Mouse (Mus musculus) bone marrow macrophage, adult 2 months (primary cell): ENCODE results near the gene 2510039O18Rik. TPM values are rescaled to one million over a fixed set of nuclear protein-coding genes. Genes with fewer than 3 reads are reported as not detected.

Experiments used
- H3K27ac ChIP-seq: 2 replicates; pipeline ENCODE4 v1.5.1; 2012; ENCODE audit warnings: low read depth, low read length; ENCODE audit not compliant: insufficient read depth
- H3K4me1 ChIP-seq: 2 replicates; pipeline ENCODE4 v1.6.1; 2012; ENCODE audit warnings: low read length; ENCODE audit not compliant: control insufficient read depth, insufficient read depth
- H3K4me3 ChIP-seq: 2 replicates; pipeline ENCODE4 v1.5.1; 2012; ENCODE audit warnings: mild to moderate bottlenecking, low read length, moderate library complexity; ENCODE audit not compliant: insufficient read depth
- CTCF ChIP-seq: IDR thresholded peaks from 2 replicates; pipeline ENCODE4 v1.5.1; 2012; ENCODE audit warnings: low read depth, mild to moderate bottlenecking, low read length, moderate library complexity
- POLR2A ChIP-seq: IDR thresholded peaks from 2 replicates; pipeline ENCODE4 v1.6.1; 2012; ENCODE audit warnings: mild to moderate bottlenecking, low read depth, low read length, borderline replicate concordance
- polyA plus RNA-seq: library from polyadenylated mRNA; stranded (reverse); fragments of >200 nt; gene quantifications from 2 replicates; pipeline ENCODE4 v1.2.4, GENCODE M21; 2012; ENCODE audit not compliant: missing spikeins, insufficient read depth, insufficient read length

The 2510039O18Rik gene
- polyA plus RNA-seq, 1 experiment, result 57.5 TPM

DNA sequence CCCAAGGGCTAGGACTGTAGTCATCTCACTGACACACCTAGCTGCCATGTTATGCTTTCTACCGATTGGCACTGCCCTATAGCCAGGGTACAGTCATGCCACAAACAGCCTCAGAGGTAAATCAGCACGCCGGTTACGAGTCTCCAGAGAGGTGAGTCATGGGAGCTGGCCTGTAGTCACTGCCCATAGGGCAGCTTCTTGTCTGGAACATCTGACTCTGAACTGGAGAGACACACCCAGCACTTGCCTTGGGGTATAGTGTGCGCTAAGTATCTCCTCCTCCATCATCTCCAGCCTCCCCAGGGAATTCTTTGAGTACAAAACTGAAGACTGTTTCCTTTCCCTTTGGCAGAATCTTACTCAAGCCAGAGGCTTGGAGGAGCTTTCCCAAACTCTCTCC lies 34.5 kb upstream of the 2510039O18Rik start:
- Histone ChIP-seq H3K4me1 (peaks cover 11% of the 10 kb centered on the region), H3K27ac (no peak overlapping the region), H3K4me3 (no peak overlapping the region)
- TF ChIP-seq POLR2A, result no peak
- TF ChIP-seq CTCF, result no peak

DNA sequence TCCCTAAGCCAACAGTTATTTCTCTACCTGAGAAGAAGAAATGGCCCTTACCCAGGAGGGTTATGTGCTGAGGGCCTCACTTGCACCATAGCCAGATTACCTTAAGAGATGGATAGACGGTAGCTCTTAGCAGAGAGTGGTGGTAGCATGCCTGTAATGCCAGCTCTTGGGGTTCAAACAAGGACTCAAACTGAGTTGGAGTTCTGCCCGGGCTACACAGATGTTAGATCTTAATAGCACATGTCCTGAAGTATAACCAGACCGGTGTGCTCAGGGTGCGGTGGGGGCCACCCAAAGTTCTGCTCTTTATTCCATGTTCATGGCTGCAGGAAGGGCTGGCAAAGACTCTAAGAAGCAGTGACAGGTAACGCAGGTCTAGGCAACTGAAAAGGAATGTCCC lies 31.2 kb upstream of the 2510039O18Rik start:
- H3K27ac ChIP-seq, result no peak overlapping the region
- H3K4me1 ChIP-seq, result peaks cover 4% of the 10 kb centered on the region; the same call in 1 of the 2 replicates
- no peak for TF ChIP-seq POLR2A
- no peak for TF ChIP-seq CTCF
- H3K4me3 ChIP-seq, result no peak overlapping the region

DNA sequence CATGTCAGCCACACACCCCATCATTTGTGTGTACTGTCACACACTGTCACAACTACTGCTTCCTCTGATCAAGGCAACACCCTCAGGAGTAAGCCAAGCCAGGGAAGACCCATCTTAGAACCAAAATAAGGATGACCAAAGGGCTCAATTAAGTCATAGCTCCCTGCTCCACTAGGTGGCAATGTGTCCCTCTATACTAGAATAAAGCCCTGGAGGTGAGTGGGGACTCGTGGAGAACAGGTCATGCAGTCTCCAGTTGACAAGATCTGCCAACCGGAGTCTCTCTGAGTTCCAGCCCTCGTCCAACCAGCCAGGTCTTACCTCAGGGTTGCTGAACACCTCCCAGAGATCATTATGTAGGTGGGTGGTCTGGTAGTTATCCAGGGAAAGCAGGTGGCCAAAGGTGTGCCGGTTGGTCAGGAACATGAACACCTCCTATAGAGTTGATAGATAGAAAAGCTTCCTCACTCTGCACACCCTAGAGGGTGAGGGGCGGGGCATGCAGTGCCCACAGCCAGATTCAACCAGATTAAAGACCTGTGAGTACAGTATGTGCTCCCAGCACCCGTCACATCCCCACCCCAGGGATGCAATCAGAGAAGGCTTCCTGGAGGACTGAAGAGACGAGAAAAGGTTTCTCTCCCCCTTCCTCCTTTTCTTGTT lies 22.1 kb upstream of the 2510039O18Rik start:
- peaks cover 18% of the 10 kb centered on the region for H3K4me1 ChIP-seq
- no peak overlapping the region for H3K4me3 ChIP-seq
- no peak for TF ChIP-seq POLR2A
- no peak for TF ChIP-seq CTCF
- H3K27ac ChIP-seq, result no peak overlapping the region

GRCm38 (mm10) chr4:147920973-147921372 lies 19.7 kb upstream of the 2510039O18Rik start:
- Histone ChIP-seq H3K27ac (no peak overlapping the region), H3K4me1 (peaks cover 18% of the 10 kb centered on the region), H3K4me3 (no peak overlapping the region)
- TF ChIP-seq CTCF (no peak), POLR2A (no peak)

DNA sequence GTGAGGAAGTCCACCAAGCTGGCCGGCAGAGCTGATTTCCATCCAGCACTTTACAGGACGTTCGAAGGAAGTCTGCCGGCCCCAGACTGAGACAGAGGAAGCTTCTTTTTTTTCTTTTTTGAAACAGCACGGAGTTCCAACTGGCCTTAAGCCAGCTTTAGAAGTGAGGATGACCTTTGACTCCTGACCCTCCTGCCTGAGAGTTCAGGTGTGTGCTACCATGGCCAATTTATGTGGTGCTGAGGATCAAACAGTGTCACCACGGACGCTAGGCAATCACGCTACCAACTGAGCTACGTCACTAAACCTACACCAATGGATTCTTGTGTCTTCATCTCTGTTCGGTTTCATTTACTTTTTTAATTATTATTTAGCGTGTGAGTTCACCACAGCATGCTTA lies 18.4 kb upstream of the 2510039O18Rik start:
- peaks cover 27% of the 10 kb centered on the region for H3K4me1 ChIP-seq
- TF ChIP-seq CTCF, result no peak
- no peak for TF ChIP-seq POLR2A
- no peak overlapping the region for H3K4me3 ChIP-seq
- peak overlapping the region; percentile 61 for H3K27ac ChIP-seq

DNA sequence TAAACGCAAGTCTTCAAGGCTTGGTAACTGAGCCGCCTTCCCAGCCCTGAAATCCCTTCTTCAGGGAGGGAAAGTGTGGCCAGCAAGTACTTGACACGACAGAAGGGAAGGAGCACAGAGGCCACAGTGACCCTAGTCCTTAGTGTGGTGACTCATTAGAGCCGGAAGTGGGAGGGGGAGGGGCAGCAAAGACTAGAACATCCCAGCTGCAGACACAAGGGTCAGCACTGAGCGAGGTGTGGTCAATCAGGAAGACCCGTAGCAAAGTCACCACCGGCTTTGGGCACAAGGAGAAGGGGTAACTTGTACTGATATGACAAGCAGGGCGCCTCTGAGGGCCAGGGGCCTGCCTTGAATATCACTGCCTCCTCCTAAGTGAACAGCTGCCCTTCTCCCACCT lies 13.0 kb upstream of the 2510039O18Rik start:
- Histone ChIP-seq H3K4me3 (peak overlapping the region; percentile 42), H3K27ac (peak overlapping the region; percentile 98)

DNA sequence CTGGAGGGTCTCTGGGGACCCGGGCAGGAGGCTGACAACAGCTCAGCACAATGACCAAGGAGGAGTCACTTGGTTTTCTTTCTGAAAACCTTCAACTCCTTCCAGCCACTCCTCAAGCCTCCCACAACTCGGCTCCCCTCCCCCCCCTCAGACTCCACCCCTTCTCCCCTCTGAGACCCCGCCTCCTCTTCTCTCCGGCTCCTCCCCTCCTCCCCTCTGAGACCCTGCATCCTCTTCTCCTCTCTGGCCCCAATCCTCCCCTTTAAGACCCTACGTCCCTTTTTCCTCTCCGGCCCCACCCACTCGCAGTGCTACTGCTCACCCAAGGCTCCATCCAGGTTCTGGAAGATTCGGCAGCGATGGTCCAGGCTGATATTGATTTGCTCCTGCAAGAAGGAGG lies 12.6 kb upstream of the 2510039O18Rik start:
- no peak for TF ChIP-seq CTCF
- TF ChIP-seq POLR2A, result no peak
- H3K4me1 ChIP-seq, result peaks cover 26% of the 10 kb centered on the region
- H3K27ac ChIP-seq, result peak overlapping the region; percentile 98
- H3K4me3 ChIP-seq, result peak overlapping the region; percentile 42

More for the DNA sequence above, 13.0 kb upstream of the 2510039O18Rik start:
- no peak for TF ChIP-seq CTCF
- no peak for TF ChIP-seq POLR2A
- H3K4me1 ChIP-seq, result peaks cover 30% of the 10 kb centered on the region

DNA sequence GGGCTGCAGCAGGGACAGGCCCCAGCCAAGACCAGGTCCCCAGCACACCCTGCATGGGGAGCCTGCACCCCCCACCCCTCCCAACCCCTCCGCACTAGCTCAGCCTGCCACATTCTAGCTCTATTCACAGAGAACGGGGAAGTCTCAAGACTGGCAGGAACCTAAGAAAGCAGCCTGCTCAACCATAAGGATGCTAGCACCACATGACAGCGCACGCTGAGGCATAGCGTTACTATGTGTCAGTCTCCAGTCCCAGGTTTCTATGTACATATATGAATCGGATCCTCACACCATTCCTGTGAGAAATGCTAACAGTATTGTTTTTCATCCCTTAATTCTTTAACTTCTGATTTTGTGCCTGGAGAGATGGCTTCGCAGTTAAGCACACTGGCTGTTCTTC lies 12.2 kb upstream of the 2510039O18Rik start:
- Histone ChIP-seq H3K4me3 (no peak overlapping the region), H3K4me1 (peaks cover 24% of the 10 kb centered on the region), H3K27ac (peak overlapping the region; percentile 98)
- TF ChIP-seq POLR2A, result no peak
- 0 out of 2 replicates have a peak, but pooled peaks have one; percentile 16 for TF ChIP-seq CTCF

GRCm38 (mm10) chr4:147930946-147931345 lies 9.7 kb upstream of the 2510039O18Rik start:
- TF ChIP-seq CTCF (no peak), POLR2A (no peak)
- peaks cover 44% of the 10 kb centered on the region for H3K4me1 ChIP-seq

DNA sequence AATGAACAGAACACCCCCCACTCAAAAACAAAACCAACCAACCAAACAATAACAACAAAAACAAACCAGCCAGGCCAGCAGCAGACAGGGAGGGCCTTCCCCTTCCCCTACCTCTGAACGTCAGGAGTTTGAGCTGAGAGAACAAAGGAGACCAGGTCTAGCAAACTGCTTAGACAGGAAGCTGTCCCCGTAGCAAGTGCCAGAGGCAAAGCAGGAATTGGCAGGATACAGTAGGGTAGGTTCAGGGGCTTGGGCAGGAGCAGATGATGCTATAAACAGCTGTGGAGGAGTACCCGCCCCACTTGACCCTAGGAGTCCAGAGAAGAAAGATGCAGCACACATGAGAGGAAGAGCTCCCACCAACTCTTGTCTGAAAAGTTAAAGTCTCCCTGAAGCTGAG lies 6.6 kb upstream of the 2510039O18Rik start:
- TF ChIP-seq CTCF (no peak), POLR2A (no peak)
- no peak overlapping the region for H3K27ac ChIP-seq
- peaks cover 40% of the 10 kb centered on the region for H3K4me1 ChIP-seq
- no peak overlapping the region for H3K4me3 ChIP-seq

More at GRCm38 (mm10) chr4:147930946-147931345, 9.7 kb upstream of the 2510039O18Rik start:
- H3K27ac ChIP-seq, result no peak overlapping the region
- no peak overlapping the region for H3K4me3 ChIP-seq

DNA sequence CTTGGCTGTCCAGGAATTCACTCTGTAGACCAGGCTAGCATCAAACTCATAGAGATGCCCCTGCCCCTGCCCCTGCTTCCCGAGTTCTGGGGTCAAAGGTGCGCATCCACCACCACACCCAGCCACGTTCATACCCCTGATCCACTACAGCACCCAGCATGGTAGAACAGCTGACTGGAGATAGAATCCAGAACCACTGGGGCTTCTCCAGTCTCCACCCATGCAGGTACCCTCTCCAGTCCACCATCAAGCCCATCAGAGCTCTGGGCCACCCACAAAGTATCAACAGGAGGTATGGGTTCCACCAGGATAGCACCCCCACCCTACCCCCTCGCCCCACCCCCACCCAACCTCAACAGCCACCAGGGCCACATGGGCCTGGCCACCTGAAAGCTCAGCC lies 6.1 kb upstream of the 2510039O18Rik start:
- Histone ChIP-seq H3K27ac (no peak overlapping the region), H3K4me3 (no peak overlapping the region), H3K4me1 (peaks cover 44% of the 10 kb centered on the region)
- TF ChIP-seq CTCF (no peak), POLR2A (no peak)

GRCm38 (mm10) chr4:147935904-147936303 lies 4.8 kb upstream of the 2510039O18Rik start:
- TF ChIP-seq CTCF, result no peak
- TF ChIP-seq POLR2A, result no peak
- H3K4me3 ChIP-seq, result peak overlapping the region; percentile 97
- H3K4me1 ChIP-seq, result peaks cover 52% of the 10 kb centered on the region
- peak overlapping the region; percentile 82 for H3K27ac ChIP-seq
